Mouse (Mus musculus) kidney, postnatal 10 days (tissue): ENCODE results near the gene Lage3.
"Not testable (repeated sequence)": the region's sequence is repeated elsewhere in the genome, so short reads cannot be mapped to it uniquely, and the experiment has no call there.

Experiments
- DNase-seq: peaks from one replicate; pipeline ENCODE4 v3.0.0; 2021; ENCODE audit warnings: mixed read lengths

Gene Lage3

DNA sequence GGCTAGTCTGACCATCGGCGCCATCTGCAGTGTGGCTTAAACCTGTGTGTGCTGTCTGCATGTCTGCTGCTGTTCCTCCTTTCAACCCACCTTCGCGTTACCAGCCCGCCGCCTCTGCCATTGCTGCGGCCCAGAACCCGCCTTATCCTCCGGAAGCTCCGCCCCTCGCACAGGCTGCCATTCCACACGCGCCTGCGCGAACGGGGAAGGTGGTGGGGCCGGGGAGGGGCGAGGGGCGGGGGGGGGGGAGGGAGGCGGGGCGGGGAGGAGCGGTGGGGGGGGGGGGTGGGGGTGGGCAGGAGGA is at the start of gene Lage3:
TSS of gene Lage3 (minus strand) at position 152 of the 304 bp plus-strand sequence.
- peak; percentile 89 for DNase-seq

DNA sequence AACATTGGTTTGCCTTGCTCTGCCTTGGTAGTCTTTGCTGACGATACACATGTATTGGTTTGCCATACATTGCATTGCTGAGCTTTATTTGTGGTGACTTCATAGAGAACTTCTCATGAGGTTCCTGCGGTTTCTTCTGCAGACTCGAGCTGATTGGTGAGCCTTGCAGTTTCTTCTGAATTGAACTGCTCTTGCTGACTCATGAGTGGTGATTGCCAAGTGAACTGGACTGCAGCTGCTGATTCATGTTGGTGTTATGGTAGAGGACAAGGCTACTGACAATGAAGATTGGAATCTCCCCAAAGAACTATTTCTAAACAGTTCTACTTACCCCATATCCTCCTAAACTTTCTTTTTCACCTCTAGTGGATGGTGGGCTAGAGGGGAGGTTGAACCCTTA is 46.7 kb upstream of the Lage3 start:
- DNase-seq: no peak

DNA sequence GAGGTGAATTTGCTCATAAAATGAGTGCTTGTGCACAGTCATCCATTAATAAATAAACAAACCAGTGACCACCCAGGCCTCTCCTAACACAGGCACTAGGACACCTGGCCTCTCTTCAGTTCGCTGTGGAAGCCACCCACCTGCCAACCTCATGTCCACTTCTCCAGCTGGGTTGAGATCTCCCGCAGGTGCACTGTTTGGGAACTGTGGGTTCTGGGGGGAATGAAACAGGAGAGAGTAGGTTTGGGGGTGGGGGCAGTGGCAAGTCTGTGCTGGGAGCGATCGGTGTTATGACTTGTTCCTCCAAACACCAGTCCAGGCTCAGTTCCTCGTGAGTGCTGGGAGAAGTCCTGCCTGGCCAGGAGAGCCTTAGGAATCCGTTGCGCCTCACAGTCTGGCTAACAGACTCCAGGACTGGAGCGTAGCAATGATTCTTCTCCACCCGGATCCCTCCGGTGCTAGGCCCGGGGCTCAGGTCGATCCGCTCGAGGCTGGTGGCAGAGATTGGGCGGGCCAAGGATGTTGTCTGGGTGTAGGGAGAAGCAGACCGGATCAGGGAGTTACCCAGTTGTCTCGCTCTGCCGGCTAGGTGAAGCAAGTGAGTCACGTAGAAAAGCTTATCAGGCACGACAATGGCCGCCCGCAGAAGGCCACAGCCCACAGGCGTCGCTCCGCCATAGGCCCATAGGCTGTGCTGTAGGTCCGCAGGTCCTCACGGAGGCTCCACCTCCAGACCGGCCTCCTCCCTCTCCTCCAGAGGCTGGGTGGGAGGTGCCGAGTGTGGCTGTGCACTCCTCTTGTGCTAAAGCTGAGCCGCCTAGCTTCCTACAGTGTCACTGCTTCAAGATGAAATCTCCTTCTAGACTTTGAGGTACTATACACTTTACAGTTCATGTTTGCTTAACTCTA is 39.4 kb upstream of the Lage3 start, which contains the start of the genes Fam3a and Ikbkg:
TSS of gene Fam3a (minus strand) at position 738 of the 909 bp plus-strand sequence.
TSS of gene Ikbkg (plus strand) at position 756 of the 909 bp plus-strand sequence.
- DNase-seq: peak; percentile 90

DNA sequence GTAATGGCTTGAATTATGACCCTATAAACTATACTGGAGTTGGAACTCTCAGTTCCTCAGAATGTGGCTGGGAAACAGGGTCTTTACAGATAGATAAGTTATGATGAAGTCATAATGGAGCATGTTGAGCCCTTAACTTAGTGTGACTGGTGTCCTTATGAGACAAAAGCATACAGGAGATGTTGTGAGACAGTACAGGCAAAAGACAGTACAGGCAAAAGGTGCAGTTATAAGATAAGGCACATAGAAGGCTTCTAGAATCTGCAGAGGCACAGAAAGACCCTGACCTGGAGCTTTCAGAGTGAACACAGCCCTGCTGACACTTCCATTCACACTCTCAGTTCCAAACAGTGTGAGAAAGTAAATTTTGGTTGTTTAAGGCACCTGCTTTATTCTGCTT is 34.7 kb upstream of the Lage3 start:
- no peak for DNase-seq

DNA sequence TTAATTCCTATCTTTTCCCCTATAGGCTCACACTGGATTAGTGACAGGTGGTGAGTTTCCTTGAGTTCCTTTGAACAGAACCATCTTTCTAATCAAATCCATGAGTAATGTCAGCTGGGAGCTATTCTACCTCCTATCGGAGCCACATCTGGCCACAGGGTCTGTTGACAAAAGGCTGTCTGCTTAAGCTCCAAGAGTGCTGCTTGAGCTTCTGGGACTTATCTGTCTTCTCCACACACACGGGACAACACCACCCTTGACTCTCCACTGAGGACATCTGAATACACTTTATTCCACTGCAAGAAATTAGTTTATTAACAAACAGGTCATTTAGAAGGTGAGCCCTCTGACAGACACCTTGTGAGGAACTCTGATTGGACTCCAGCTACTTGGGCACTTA is 31.0 kb upstream of the Lage3 start:
- no peak for DNase-seq

DNA sequence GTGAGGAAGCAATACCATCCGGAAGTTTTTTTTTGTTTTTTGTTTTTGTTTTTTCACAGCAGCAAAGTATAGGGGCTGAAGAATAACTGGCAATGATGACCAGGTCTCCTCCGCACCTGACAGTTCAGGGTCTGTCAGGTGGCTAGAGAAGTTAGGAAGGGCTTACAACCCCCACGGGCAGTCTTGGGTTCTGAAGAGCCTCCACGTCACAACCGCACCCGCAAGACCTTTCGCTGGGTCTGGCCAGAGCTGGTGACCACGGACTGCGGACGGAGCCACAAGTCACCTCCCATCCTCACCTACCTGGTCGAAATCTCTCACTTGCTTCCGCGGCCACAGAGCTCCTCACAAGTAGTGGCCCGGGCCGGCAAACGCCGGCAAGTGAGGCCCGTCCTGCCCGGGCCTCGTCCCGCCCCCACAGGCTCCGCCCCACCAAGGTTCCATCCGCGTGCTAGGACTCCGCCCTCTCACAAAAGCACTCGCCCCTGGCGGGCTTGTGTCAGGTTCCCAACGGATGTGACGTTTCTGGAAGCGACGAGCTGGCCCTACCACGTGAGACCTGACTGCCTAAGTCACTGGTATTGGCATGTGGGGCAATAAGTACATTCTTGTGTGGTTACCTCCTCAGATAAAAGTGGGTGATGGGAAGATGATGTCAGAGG is 19.6 kb upstream of the Lage3 start, which contains the start of the genes Ubl4a and Slc10a3:
TSS of gene Ubl4a (minus strand) at position 331 of the 662 bp plus-strand sequence.
TSS of gene Slc10a3 (minus strand) at position 462 of the 662 bp plus-strand sequence.
- peak; percentile 91 for DNase-seq

DNA sequence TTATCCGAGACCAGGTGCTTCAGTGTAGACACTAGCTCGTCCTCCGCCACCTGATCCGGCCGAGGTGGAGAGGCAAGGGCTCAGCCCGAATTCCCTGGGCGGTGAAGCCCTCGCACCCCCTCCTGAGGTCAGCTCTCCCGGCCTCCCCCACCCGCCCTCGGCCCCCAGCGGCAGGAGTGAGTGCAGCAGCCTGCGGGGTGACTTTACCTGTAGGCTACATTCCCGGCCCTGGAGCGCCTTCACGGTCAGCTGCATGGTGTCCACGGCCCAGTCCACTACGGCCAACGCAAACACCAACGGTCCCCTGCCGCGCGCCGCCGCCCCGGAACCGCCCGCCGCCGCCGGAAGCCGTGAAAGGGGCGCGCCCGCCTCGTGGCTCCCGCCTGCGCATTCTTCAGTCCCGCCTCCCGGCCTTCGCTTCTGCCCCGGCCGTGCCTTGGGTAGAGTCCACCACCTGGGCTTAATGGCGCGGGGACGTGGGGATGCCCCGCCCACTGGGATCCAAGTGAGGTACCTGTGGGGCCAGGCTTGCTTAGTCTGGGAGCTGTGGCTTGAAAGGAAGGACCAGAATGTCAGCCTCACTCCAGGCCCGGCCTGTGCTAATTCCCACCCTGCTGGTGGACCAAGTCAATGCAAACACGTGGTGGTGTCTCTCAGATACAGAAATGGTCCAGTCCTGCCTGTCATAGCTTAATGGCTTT is 14.9 kb upstream of the Lage3 start:
- DNase-seq: peak; percentile 85

DNA sequence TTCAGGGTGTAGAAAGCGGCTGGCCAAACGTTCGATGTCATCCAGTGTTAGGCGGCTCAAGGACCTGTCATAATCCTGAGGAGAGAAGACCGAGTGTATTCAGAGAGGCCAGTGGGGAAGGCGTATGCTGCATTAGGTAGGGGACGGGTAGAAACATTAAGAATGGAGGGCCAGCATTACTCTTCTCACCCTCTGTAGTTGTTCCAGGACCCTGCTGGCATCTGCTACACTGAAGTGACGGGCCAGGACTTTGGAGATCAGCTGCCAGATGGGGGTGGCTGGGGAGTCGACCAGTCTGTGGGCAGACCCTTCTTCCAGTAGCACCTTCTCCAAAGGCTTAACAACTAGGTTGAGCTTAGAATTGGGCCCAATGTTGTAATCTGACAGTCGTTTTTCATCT is 14.1 kb upstream of the Lage3 start:
- DNase-seq: no peak

DNA sequence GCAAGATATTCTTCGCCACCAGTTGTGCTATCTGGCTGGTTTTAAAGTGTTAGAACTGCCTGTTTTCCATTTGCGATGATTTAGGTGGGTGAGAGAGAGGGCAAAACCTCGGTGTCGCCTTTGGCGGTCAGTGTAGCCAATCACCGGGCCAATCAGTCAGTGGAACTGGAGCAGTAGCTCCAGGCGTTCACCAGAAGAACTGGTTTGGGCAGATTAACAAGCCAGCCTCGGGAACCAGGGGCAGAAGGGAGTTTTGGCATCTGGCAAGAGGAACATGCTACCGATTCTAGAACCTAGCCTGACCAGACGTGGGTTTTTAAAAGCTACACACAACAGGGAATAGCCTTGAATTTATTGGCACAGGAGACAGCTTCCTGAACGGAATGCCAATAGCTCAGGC is 5.8 kb upstream of the Lage3 start:
- DNase-seq: peak; percentile 22

DNA sequence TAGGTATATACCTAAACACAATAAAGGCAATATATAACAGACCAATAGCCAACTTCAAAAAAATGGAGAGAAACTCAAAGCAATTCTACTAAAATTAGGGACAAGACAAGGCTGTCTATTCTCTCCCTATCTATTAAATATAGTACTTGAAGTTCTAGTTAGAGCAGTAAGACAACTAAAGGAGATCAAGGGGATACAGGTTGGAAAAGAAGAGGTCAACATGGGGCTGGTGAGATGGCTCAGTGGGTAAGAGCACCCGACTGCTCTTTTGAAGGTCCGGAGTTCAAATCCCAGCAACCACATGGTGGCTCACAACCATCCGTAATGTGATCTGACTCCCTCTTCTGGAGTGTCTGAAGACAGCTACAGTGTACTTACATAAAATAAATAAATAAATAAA is 3.7 kb upstream of the Lage3 start:
- DNase-seq: not testable (repeated sequence)

DNA sequence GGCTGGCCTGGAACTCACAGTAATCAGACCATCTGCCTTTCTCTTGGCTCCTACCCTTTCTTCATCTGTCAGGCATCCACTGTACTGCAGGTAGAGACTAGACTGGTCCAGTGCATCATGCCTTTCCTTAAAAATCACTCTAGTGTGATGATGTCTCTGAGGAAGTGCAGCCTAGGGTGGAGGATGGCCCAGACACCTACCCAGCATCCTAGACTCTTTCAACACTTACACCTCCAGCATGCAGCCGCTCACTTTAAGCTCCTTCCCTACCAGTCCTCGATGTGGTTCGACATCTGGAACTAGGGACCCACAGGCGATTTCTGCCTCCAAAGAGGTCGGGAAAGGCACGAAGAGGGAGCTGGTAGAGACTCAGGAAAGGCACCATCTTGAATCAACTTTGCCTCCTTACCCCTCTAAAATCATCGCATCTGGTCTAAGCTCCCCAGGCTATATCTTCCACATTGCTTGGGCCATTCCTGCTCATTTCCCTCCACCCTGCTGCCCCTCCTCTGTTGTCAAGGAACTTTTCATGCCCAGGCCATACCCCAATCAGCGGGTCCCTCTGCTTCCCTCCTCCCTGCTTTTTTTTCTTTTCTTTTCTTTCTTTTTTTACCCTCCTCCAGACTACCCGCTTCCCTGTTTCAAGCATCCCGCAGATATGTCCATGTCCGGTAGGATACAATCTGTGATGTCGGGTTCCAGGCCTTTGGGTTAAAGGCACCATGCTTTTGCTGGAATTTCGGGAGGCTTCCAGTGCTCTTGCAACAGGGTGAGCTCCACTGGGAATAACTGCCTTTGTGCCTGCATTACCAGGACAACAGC is 562 bp downstream of the Lage3 start:
- no peak for DNase-seq

DNA sequence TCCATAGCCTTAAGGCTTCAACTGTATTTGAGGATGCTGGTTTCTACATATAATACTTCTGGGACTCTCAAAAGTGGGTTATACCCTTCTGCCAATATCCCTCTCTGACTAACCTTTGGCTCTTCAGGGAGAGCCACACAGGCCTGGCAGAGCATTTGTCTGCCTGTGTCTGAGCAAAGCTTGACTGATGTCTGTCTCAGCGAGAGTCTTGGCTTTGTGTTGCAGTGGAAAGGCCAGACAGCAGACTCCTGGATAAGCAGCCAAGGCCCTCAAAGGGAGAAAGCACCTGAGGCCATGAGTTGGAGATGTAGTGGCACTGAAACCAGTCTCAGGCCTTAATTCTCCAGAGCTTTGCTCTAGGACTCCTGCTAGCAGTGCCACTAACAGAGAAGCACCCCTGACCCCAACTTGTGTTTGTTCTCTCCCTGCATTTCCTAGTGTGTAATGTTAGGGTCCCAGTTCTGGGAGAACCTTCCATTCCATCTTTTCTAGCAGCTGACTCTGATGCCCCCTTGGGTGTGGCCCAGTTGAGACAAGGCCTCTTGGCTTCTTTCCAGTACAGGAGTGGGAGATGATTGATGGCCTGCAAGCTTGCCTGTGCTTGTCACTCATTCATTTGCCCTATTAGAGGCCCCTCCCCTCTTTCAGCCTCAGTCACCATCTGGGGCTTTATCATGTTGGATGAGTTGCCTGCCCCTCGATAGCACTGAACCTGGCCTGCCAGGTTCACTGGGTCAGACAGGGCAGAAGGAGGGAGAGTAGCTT is 23.1 kb downstream of the Lage3 start:
- DNase-seq: no peak

DNA sequence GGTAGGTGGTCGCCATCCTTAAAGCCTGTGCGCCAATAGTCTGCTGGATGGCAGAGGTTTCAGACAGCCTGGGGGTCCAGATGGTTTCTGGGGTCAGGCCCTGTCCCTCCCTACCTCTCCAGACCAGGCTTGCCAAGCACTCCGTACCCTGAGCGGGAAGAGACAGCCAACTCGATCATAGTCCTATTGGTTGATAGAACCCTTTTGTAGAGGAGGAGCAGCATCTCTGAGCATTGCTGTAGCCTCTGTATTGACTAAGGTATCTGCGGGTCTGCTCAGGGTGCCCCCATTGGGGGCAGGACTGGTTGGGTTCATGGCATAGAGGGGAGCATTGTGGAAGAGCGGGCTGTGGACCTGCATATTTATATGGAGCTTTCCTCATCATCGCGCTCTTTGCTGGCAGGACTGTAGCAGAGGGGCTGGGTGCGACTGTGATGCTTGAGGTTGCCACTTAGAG is 24.2 kb downstream of the Lage3 start:
- no peak for DNase-seq

DNA sequence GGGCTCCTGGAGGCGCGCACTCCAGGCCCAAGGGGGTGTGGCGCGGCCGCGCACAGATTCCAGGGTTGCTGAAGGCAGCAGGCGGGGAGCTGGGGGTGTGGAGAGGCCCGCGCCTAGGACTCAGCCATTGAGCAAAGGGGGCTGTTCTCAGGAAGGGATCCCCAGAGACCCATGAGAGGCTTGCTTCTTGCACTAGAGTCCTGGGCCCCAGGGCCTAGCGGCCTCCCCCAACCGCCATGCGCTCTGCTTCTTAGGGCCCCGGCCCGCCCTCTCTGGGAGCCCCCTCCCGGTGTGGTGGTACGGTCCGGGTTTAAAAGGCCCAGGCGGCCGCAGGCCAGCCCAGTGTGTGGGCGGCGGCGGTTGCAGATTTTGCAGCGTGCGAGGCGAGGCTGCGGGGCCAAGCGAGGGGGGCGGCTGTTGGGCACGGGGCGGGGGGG is 24.7 kb downstream of the Lage3 start, which contains the start of gene Plxna3:
TSS of gene Plxna3 (plus strand) at position 342 of the 437 bp plus-strand sequence.
- DNase-seq: peak; percentile 81

DNA sequence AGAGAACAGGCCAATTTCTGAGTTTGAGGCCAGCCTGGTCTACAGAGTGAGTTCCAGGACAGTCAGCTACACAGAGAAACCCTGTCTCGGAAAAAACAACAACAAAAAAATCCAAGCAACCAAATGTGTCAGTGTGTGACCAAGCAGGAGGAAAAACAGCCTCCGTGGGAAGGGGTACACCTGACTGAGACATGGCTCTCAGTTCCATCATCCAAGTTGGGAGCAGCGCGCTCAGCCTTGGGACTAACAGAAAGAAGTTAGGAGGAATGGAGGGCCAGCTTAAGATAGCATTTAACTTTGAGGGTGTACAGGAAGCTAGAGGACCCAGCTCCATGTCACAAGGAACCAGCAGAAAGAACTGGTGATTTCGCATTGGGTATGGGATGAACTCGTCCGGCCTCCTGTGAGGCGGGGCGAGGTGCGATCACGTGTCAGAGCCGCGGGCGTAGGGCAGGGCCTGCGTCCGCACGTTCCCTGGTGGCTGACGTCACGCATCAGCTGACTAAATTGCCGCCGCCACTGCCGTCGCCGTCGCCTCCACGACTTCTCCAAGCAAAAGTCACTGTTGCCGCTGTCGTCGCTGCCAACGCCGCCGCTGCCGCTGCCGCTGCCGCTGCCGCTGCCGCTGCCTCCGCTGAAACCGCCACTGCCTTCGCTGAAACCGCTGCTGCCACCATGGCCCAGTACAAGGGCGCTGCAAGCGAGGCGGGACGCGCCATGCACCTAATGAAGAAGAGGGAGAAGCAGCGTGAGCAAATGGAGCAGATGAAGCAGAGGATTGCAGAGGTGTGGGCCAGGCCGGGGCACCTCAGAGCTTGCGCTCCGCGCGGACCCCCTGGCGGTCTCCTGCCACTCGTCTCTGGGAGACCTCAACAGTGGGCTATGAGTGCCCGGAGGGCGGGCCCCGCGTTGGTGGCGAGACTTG is 40.6 kb downstream of the Lage3 start, which contains the start of gene Fam50a:
TSS of gene Fam50a (plus strand) at position 494 of the 925 bp plus-strand sequence.
- DNase-seq: peak; percentile 94

DNA sequence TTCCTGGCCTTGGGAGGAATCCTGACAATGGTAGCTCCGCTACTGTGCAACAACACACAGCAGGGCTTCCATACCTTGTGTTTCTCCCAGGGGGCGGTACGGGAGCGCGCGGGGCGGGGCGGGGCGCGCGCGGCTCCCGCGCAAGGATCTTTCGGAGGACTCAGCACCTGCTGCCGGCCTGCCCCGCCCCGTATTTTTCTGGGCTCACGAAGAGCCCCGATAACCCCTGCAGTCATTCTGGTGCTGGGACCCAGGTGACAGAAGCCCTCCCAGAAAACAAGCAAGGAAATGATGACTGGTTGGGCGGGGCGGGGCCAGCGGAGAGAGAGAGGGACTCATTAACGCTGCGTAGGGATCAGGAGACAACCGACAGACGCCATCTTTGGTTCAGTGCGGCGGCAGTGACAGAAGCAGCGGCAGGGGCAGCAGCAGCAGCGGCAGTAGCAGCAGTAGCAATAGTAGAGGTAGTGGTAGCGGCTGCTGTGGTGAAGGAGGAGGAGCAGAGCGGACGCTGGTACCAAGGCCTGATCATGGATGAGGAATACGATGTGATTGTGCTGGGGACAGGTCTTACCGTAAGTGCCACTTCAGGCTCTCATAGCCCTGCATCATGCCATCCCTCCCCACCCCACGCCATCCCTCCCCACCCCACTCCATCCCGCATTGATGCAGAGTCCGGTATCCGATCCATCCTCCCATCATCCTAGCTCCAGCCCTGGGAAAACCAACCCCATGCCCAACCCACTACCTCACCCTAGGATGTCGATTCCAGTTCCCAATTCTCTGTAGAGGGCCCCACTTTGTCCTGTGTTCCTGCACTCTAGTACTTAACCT is 48.3 kb downstream of the Lage3 start, which contains the start of gene Gdi1:
TSS of gene Gdi1 (plus strand) at position 132 of the 834 bp plus-strand sequence.
- DNase-seq: peak; percentile 82
